Mouse (Mus musculus) embryonic facial prominence, embryonic 11.5 days (tissue): ENCODE measurements around the gene Sgpl1. TPM values are rescaled to one million over a fixed set of nuclear protein-coding genes. Genes with fewer than 3 reads are reported as not detected.

Experiments
- ATAC-seq: fragments of 200-750 bp; cut with Nextera tagmentation; replicated peaks from 2 replicates; pipeline ENCODE4 v1.8.0; 2017; ENCODE audit warnings: low read depth; ENCODE audit not compliant: insufficient number of reproducible peaks, low FRiP score, low TSS enrichment
- DNase-seq: peaks from one replicate; pipeline ENCODE4 v3.0.0-alpha.2; 2015; ENCODE audit warnings: low spot score
- H3K27ac ChIP-seq: fragments of 300-500 bp; sonication (generic); replicated peaks from 2 replicates; pipeline ENCODE4 v1.5.1; 2014; ENCODE audit warnings: mild to moderate bottlenecking, low read depth, low read length, control low read depth
- H3K27me3 ChIP-seq: fragments of 300-500 bp; sonication (generic); 2 replicates; pipeline ENCODE4 v1.6.1; 2014; ENCODE audit warnings: mild to moderate bottlenecking, low read length, moderate library complexity, mixed read lengths; ENCODE audit not compliant: control insufficient read depth, insufficient read depth
- H3K36me3 ChIP-seq: fragments of 300-500 bp; sonication (generic); replicated peaks from 2 replicates; pipeline ENCODE4 v1.6.1; 2014; ENCODE audit warnings: low read depth, mild to moderate bottlenecking, low read length, moderate library complexity, mixed read lengths; ENCODE audit not compliant: control insufficient read depth, insufficient read depth
- H3K4me1 ChIP-seq: fragments of 300-500 bp; sonication (generic); 2 replicates; pipeline ENCODE4 v1.6.1; 2014; ENCODE audit warnings: low read length, mixed read lengths; ENCODE audit not compliant: control insufficient read depth, insufficient read depth
- H3K4me2 ChIP-seq: fragments of 300-500 bp; sonication (generic); 2 replicates; pipeline ENCODE4 v1.6.1; 2014; ENCODE audit warnings: low read depth, mild to moderate bottlenecking, control low read depth, low read length, moderate library complexity
- H3K4me3 ChIP-seq: fragments of 300-500 bp; sonication (generic); 2 replicates; pipeline ENCODE4 v1.5.1; 2014; ENCODE audit warnings: low read depth, low read length, control low read depth
- H3K9ac ChIP-seq: fragments of 300-500 bp; sonication (generic); replicated peaks from 2 replicates; pipeline ENCODE4 v1.6.1; 2014; ENCODE audit warnings: mild to moderate bottlenecking, control low read depth, low read length
- H3K9me3 ChIP-seq: fragments of 300-500 bp; sonication (generic); replicated peaks from 2 replicates; pipeline ENCODE4 v1.6.1; 2016; ENCODE audit warnings: mild to moderate bottlenecking, low read length, inconsistent platforms, mixed read lengths; ENCODE audit not compliant: control insufficient read depth
- WGBS: fragments of 180-500 bp; shearing (Covaris S2); extraction: QIAGEN DNeasy Blood & Tissue Kit; methylation state at CpG from one replicate; pipeline ENCODE4 v1.1.7; 2014; 5-methylcytosine and 5-hydroxymethylcytosine counted together
- polyA plus RNA-seq: library from polyadenylated mRNA; unstranded; fragments of >200 nt; fragmentation: Nextera tagmentation; extraction: Ambion mirVana; gene quantifications from 2 replicates; pipeline ENCODE4 v1.2.1, GENCODE M21; 2014

Gene Sgpl1
- polyA plus RNA-seq, 1 experiment from 2014 or later = 88.5 TPM

DNA sequence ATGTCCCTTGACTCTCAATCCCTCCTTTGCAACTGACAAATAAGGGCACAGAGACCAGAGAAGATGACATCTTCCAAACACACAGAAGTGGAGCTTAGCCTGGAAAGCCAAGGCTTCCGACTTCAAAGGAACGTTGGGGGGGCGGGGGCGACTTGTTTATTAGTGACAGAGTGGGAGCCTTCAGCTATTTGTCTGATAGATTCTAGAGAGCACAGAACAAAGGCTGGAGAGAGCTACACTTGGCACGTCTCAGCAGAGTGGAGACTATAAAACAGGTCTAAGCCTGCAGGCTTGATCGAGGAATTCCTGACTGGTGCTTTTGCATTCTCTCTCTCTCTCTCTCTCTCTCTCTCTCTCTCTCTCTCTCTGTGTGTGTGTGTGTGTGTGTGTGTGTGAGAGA, 3.1 kb upstream of the Sgpl1 start:
- Histone ChIP-seq H3K27ac (no peak overlapping the region), H3K4me2 (no peak overlapping the region), H3K4me3 (no peak overlapping the region), H3K36me3 (no peaks in the 10 kb centered on the region), H3K27me3 (no peaks in the 10 kb centered on the region), H3K9me3 (no peaks in the 10 kb centered on the region), H3K4me1 (no peaks in the 10 kb centered on the region), H3K9ac (no peak overlapping the region)
- ATAC-seq (no peak), DNase-seq (peak; percentile 54)
- WGBS = 68% methylated on average over 6 of the region's 6 CpGs

GRCm38 (mm10) chr10:61149476-61149875, 2.0 kb upstream of the Sgpl1 start:
- WGBS = 83% methylated on average over 3 of the region's 3 CpGs
- Histone ChIP-seq H3K4me3 (no peak overlapping the region), H3K27me3 (no peaks in the 10 kb centered on the region), H3K9me3 (no peaks in the 10 kb centered on the region), H3K36me3 (no peaks in the 10 kb centered on the region), H3K4me1 (no peaks in the 10 kb centered on the region), H3K27ac (no peak overlapping the region), H3K4me2 (no peak overlapping the region), H3K9ac (no peak overlapping the region)
- no peak for ATAC-seq
- no peak for DNase-seq

- peak overlapping the region; percentile 89 for H3K9ac ChIP-seq
- H3K27me3 ChIP-seq = no peaks in the 10 kb centered on the region
- ATAC-seq (no peak; the same call in 1 of the 2 replicates), DNase-seq (no peak)
- H3K4me3 ChIP-seq = peak overlapping the region; percentile 90
- WGBS = 0% methylated on average over 11 of the region's 14 CpGs
- peak overlapping the region; percentile 93 for H3K4me2 ChIP-seq
- H3K36me3 ChIP-seq = no peaks in the 10 kb centered on the region
- H3K4me1 ChIP-seq = no peaks in the 10 kb centered on the region
- H3K9me3 ChIP-seq = no peaks in the 10 kb centered on the region
- H3K27ac ChIP-seq = peak overlapping the region; percentile 89
Measured at GRCm38 (mm10) chr10:61146807-61147156, 721 bp downstream of the Sgpl1 start.

- Histone ChIP-seq H3K27ac (peak overlapping the region; percentile 89), H3K4me3 (peak overlapping the region; percentile 90), H3K27me3 (no peaks in the 10 kb centered on the region), H3K4me2 (peak overlapping the region; percentile 93), H3K36me3 (no peaks in the 10 kb centered on the region), H3K9me3 (no peaks in the 10 kb centered on the region), H3K9ac (peak overlapping the region; percentile 89), H3K4me1 (no peaks in the 10 kb centered on the region)
- under 1% methylated on average over 46 of the region's 53 CpGs for whole genome bisulfite sequencing
- ATAC-seq (peak; percentile 88), DNase-seq (peak; percentile 70)
Measured at GRCm38 (mm10) chr10:61146119-61146806, 1.2 kb downstream of the Sgpl1 start.

DNA sequence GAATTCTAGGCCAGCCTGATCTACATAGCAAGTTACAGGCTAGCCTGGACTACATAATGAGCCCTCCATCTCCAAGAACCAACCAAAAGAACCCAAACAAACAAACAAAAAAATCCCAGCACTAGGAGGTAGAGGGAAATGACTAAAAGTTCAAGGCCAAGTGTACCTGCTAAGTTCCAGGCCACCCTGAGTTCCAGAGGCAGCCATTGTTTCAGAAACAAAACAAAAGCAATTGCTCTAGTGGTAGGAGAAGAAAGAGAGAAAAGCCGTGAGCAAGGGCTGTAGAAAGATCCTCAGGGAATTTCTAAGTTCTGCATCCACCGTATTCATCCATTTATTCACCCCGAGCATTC, 1.8 kb downstream of the Sgpl1 start:
- DNase-seq (peak; percentile 36), ATAC-seq (no peak)
- H3K9ac ChIP-seq = peak overlapping the region; percentile 89
- H3K36me3 ChIP-seq = no peaks in the 10 kb centered on the region
- H3K4me2 ChIP-seq = peak overlapping the region; percentile 93
- WGBS = 0% methylated on average over 3 of the region's 3 CpGs
- peak overlapping the region; percentile 90 for H3K4me3 ChIP-seq
- H3K27me3 ChIP-seq = no peaks in the 10 kb centered on the region
- no peaks in the 10 kb centered on the region for H3K4me1 ChIP-seq
- peak overlapping the region; percentile 89 for H3K27ac ChIP-seq
- no peaks in the 10 kb centered on the region for H3K9me3 ChIP-seq

DNA sequence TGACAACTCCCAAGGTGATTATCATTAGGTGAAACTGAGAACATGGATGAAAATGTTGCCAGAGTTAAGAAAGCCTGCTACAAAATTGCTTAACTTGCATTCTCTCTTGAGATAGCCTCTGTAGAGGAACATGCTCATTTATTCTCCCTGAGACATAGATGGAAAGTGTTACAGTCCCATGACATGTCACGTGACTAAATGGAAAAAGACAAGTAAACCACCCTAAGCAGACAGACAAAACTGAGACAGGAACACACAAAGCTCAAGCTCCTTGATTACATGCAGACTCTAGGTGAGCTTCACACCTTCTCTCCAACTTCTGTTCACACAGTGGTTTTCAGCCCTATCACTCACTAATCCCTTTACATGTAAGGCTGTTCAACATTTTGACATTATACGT, 4.2 kb downstream of the Sgpl1 start:
- H3K4me1 ChIP-seq = no peaks in the 10 kb centered on the region
- WGBS = 91% methylated on average over 2 of the region's 2 CpGs
- ATAC-seq = no peak

GRCm38 (mm10) chr10:61137567-61137966, 9.9 kb downstream of the Sgpl1 start:
- no peaks in the 10 kb centered on the region for H3K27me3 ChIP-seq
- DNase-seq (no peak), ATAC-seq (no peak)
- H3K4me1 ChIP-seq = no peaks in the 10 kb centered on the region
- no peaks in the 10 kb centered on the region for H3K36me3 ChIP-seq
- 82% methylated on average over 1 of the region's 1 CpGs for WGBS
- no peaks in the 10 kb centered on the region for H3K9me3 ChIP-seq
- H3K4me2 ChIP-seq = no peak overlapping the region
- no peak overlapping the region for H3K27ac ChIP-seq
- H3K9ac ChIP-seq = no peak overlapping the region
- no peak overlapping the region for H3K4me3 ChIP-seq

More for the DNA sequence above, 4.2 kb downstream of the Sgpl1 start:
- no peak overlapping the region for H3K4me3 ChIP-seq
- H3K9me3 ChIP-seq = no peaks in the 10 kb centered on the region
- no peaks in the 10 kb centered on the region for H3K27me3 ChIP-seq
- H3K36me3 ChIP-seq = no peaks in the 10 kb centered on the region
- H3K27ac ChIP-seq = no peak overlapping the region
- no peak for DNase-seq
- no peak overlapping the region for H3K9ac ChIP-seq
- H3K4me2 ChIP-seq = no peak overlapping the region

DNA sequence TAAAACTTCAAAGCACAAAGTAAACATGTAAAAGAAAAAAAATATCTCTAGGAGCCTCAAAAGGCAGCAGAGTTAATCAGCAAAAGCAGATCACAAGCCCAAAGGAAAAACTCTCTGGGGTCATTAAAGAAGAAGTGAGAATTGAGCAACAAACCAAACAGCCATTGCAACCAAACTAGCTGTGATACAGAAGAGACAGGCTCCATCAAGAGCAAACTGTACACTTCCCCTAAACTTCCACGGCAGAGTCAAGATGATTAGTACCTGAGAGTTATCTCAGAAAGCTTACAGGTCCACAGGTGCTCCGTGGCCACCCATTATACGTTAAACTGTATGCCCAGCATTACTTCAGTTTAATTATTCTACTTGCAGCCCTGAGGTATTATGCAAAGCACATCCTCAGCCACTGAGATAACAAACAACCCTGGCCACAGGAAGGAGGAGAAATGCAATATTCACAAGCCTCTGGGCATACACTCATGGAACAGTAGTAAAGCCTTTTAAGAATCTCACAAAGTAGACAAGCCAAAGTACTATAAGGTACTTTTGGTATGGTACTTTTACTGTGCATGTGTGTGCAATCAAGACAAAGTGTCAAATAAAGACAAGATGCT, 12.2 kb downstream of the Sgpl1 start:
- Histone ChIP-seq H3K27me3 (no peaks in the 10 kb centered on the region), H3K9ac (no peak overlapping the region), H3K27ac (no peak overlapping the region), H3K4me1 (no peaks in the 10 kb centered on the region), H3K36me3 (no peaks in the 10 kb centered on the region), H3K4me2 (no peak overlapping the region), H3K4me3 (no peak overlapping the region), H3K9me3 (no peaks in the 10 kb centered on the region)
- DNase-seq (no peak), ATAC-seq (no peak)
- WGBS = 53% methylated on average over 3 of the region's 3 CpGs
